Mouse (Mus musculus) testis, adult 2 months (tissue): Measurements from ENCODE around the gene Cfap161. TPM values are rescaled to one million over a fixed set of nuclear protein-coding genes. Genes with fewer than 3 reads are reported as not detected.

Experiments used
- H3K27ac ChIP-seq: fragments of 200-500 bp; 2 replicates; pipeline ENCODE4 v1.5.1; 2012; ENCODE audit warnings: low read depth, low read length; ENCODE audit not compliant: control insufficient read depth, insufficient read depth
- H3K27me3 ChIP-seq: fragments of 200-500 bp; 2 replicates; pipeline ENCODE4 v1.6.1; 2012; ENCODE audit warnings: mild to moderate bottlenecking, low read length, moderate library complexity; ENCODE audit not compliant: control insufficient read depth, insufficient read depth
- H3K36me3 ChIP-seq: fragments of 200-500 bp; 2 replicates; pipeline ENCODE4 v1.6.1; 2012; ENCODE audit warnings: mild to moderate bottlenecking, low read length; ENCODE audit not compliant: control insufficient read depth, insufficient read depth
- H3K4me1 ChIP-seq: fragments of 200-500 bp; 2 replicates; pipeline ENCODE4 v1.6.1; 2012; ENCODE audit warnings: low read length; ENCODE audit not compliant: control insufficient read depth, insufficient read depth
- H3K4me3 ChIP-seq: fragments of 200-500 bp; 2 replicates; pipeline ENCODE4 v1.5.1; 2012; ENCODE audit warnings: low read depth, mild to moderate bottlenecking, low read length, moderate library complexity, mixed read lengths; ENCODE audit not compliant: control insufficient read depth
- CTCF ChIP-seq: fragments of 200-500 bp; IDR thresholded peaks from 2 replicates; pipeline ENCODE4 v1.5.1; 2012; ENCODE audit warnings: low read depth, mild to moderate bottlenecking, inconsistent platforms, low read length, moderate library complexity; ENCODE audit not compliant: control insufficient read depth, insufficient read depth, insufficient replicate concordance
- POLR2A ChIP-seq: fragments of 200-500 bp; IDR thresholded peaks from 2 replicates; pipeline ENCODE4 v1.6.1; 2012; ENCODE audit warnings: low read depth, mild to moderate bottlenecking, inconsistent platforms, low read length, moderate library complexity; ENCODE audit not compliant: control insufficient read depth
- polyA plus RNA-seq: library from polyadenylated mRNA; depleted of rRNA; stranded (reverse); fragments of >200 nt; gene quantifications from 2 replicates; pipeline ENCODE4 v1.2.3, GENCODE M21; 2012

Gene Cfap161
- polyA plus RNA-seq, 1 experiment = 59.4 TPM

- H3K27ac ChIP-seq = no peak overlapping the region
- no peaks in the 10 kb centered on the region for H3K36me3 ChIP-seq
- TF ChIP-seq POLR2A = no peak
- no peak for TF ChIP-seq CTCF
- H3K4me1 ChIP-seq = no peaks in the 10 kb centered on the region
- no peak overlapping the region for H3K4me3 ChIP-seq
- no peaks in the 10 kb centered on the region for H3K27me3 ChIP-seq
Observed at GRCm38 (mm10) chr7:83738623-83739462, 55.8 kb downstream of the Cfap161 start.

- no peaks in the 10 kb centered on the region for H3K27me3 ChIP-seq
- H3K4me1 ChIP-seq = no peaks in the 10 kb centered on the region
- H3K27ac ChIP-seq = no peak overlapping the region
- TF ChIP-seq POLR2A (no peak), CTCF (no peak)
- no peak overlapping the region for H3K4me3 ChIP-seq
- H3K36me3 ChIP-seq = no peaks in the 10 kb centered on the region
Observed at GRCm38 (mm10) chr7:83737914-83738490, 56.7 kb downstream of the Cfap161 start.

- Histone ChIP-seq H3K36me3 (no peaks in the 10 kb centered on the region), H3K27me3 (no peaks in the 10 kb centered on the region), H3K4me1 (no peaks in the 10 kb centered on the region), H3K27ac (no peak overlapping the region), H3K4me3 (no peak overlapping the region)
- TF ChIP-seq CTCF (no peak), POLR2A (no peak)
Observed at GRCm38 (mm10) chr7:83736341-83737115, 58.2 kb downstream of the Cfap161 start.

GRCm38 (mm10) chr7:83735108-83735781 is 59.4 kb downstream of the Cfap161 start:
- H3K27ac ChIP-seq = no peak overlapping the region
- no peak overlapping the region for H3K4me3 ChIP-seq
- no peaks in the 10 kb centered on the region for H3K4me1 ChIP-seq
- TF ChIP-seq CTCF (no peak), POLR2A (no peak)
- no peaks in the 10 kb centered on the region for H3K36me3 ChIP-seq
- H3K27me3 ChIP-seq = no peaks in the 10 kb centered on the region

GRCm38 (mm10) chr7:83734671-83735082 is 60.0 kb downstream of the Cfap161 start:
- no peak overlapping the region for H3K27ac ChIP-seq
- TF ChIP-seq CTCF = no peak
- TF ChIP-seq POLR2A = no peak
- no peaks in the 10 kb centered on the region for H3K27me3 ChIP-seq
- no peaks in the 10 kb centered on the region for H3K36me3 ChIP-seq
- H3K4me1 ChIP-seq = no peaks in the 10 kb centered on the region
- no peak overlapping the region for H3K4me3 ChIP-seq

GRCm38 (mm10) chr7:83734246-83734645 is 60.4 kb downstream of the Cfap161 start:
- Histone ChIP-seq H3K27me3 (no peaks in the 10 kb centered on the region), H3K4me3 (no peak overlapping the region), H3K4me1 (no peaks in the 10 kb centered on the region), H3K36me3 (no peaks in the 10 kb centered on the region), H3K27ac (no peak overlapping the region)
- no peak for TF ChIP-seq POLR2A
- no peak for TF ChIP-seq CTCF
